Mouse (Mus musculus): Measurements from ENCODE around the gene Troap.

GRCm38 (mm10) chr15:99093291-99094258 is 19.2 kb downstream of the Troap start:
- no peak for TF ChIP-seq CTCF (IDR thresholded peaks at IDR 0.05; ENCODE audit: low read depth, low read length)
- TF ChIP-seq GATA2 (IDR thresholded peaks at IDR 0.05; ENCODE audit: borderline replicate concordance, low read depth, low read length) = no peak
